Mouse (Mus musculus): ENCODE data around the gene Gm42688. TPM values are rescaled to one million over a fixed set of nuclear protein-coding genes. Genes with fewer than 3 reads are reported as not detected.

Gm42688 gene
- polyA plus RNA-seq, 1 experiment from 2014 or later, result 2.7 TPM

GRCm38 (mm10) chr6:83117165-83117438 lies 15.7 kb downstream of the Gm42688 start:
- DNase-seq (ENCODE audit: low spot score), result no peak

- DNase-seq (ENCODE audit: low spot score), result no peak
These were observed 16.2 kb downstream of the Gm42688 start for GRCm38 (mm10) chr6:83117616-83118015.

- no peak for DNase-seq (ENCODE audit: low spot score)
These were observed 17.0 kb downstream of the Gm42688 start for GRCm38 (mm10) chr6:83118369-83118768.

GRCm38 (mm10) chr6:83118825-83119733 lies 17.7 kb downstream of the Gm42688 start:
- no peak for DNase-seq (ENCODE audit: low spot score)

- DNase-seq (ENCODE audit: low spot score), result no peak
These were observed 18.3 kb downstream of the Gm42688 start for GRCm38 (mm10) chr6:83119734-83120051.

- DNase-seq (ENCODE audit: low spot score), result peak; percentile 97
These were observed 19.8 kb downstream of the Gm42688 start, which contains the start of gene Wbp1 for GRCm38 (mm10) chr6:83120930-83121862. Gene Wbp1, minus strand, starts transcription at chr6:83121559.

GRCm38 (mm10) chr6:83121863-83122710 lies 20.7 kb downstream of the Gm42688 start:
- DNase-seq (ENCODE audit: low spot score), result peak; percentile 43

GRCm38 (mm10) chr6:83122961-83123360 lies 21.5 kb downstream of the Gm42688 start:
- no peak for DNase-seq (ENCODE audit: low spot score)

- peak; percentile 96 for DNase-seq (ENCODE audit: low spot score)
These were observed 23.5 kb downstream of the Gm42688 start for GRCm38 (mm10) chr6:83124851-83125312.

GRCm38 (mm10) chr6:83125331-83125730 lies 23.9 kb downstream of the Gm42688 start, which contains the start of gene Ino80b:
Gene Ino80b, minus strand, starts transcription at chr6:83125431.
- no peak for DNase-seq (ENCODE audit: low spot score)

GRCm38 (mm10) chr6:83127419-83127818 lies 26.0 kb downstream of the Gm42688 start:
- DNase-seq (ENCODE audit: low spot score), result no peak

GRCm38 (mm10) chr6:83131469-83132034 lies 30.1 kb downstream of the Gm42688 start:
- DNase-seq (ENCODE audit: low spot score), result no peak

GRCm38 (mm10) chr6:83132176-83132919 lies 30.9 kb downstream of the Gm42688 start:
- no peak for DNase-seq (ENCODE audit: low spot score)

- no peak for DNase-seq (ENCODE audit: low spot score)
These were observed 32.8 kb downstream of the Gm42688 start for GRCm38 (mm10) chr6:83134226-83134625.

GRCm38 (mm10) chr6:83134951-83135513 lies 33.6 kb downstream of the Gm42688 start, which contains the start of gene Rtkn:
Gene Rtkn, plus strand, starts transcription at chr6:83135463.
- DNase-seq (ENCODE audit: low spot score), result no peak

- no peak for DNase-seq (ENCODE audit: low spot score)
These were observed 34.2 kb downstream of the Gm42688 start for GRCm38 (mm10) chr6:83135571-83136161.

GRCm38 (mm10) chr6:83136291-83136880 lies 35.0 kb downstream of the Gm42688 start:
- DNase-seq (ENCODE audit: low spot score), result no peak

GRCm38 (mm10) chr6:83136881-83137575 lies 35.6 kb downstream of the Gm42688 start:
- peak; percentile 81 for DNase-seq (ENCODE audit: low spot score)
